Comparison of ENCODE assay signal across 10 mouse cellular contexts in the genomic region with DNA sequence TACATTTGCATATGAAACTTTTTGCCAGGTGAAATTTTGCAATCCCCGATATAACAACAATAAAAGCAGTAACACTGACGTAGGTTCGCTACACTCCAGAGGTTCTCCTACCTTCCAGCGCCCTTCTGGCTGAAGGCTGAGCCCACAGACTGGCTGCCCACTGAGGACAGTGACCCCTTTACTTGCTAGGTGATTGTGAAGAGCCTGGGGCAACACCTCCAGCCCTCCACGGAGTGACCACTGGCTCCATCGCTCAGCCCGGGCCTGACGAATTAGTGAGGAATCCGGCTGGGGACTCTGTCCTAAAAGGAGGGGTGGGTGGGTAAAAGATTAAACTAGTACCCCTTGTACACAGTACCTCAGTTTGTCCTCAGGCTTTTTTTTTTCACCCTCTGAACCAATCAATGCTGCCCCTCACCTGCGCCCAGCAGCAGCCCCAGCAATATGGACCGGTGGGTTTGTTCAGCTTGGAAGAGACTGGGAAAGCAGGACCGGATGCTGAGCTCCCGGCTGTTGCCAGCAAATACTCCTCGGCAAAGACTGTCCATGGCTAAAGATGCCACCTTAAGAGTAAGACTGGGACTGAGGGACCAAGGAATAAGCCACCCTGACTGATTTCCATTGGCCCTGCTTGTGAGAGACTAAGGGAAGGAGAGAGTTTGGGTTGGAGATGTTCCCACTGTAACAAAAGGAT. TPM values are rescaled to one million over a fixed set of nuclear protein-coding genes. Genes with fewer than 3 reads are reported as not detected.
A peak's percentile ranks its signal among the peaks of the same experiment; 100 is the strongest.
DNase-seq lines count a peak whose midpoint lies in the region; ATAC-seq lines count a peak whose summit lies in the region.
"Had no signal": no experiment of that assay in that cellular context is flagged by ENCODE, and none has a peak within 500 bp of the region (broad histone marks: within the 10 kb centered on the region; RNA-seq: fewer than 3 reads in every experiment).

No protein-coding gene starts in this region.

- H3K4me1 ChIP-seq in forebrain, embryonic 11.5 days (replicated peaks; ENCODE audit: control insufficient read depth, insufficient read depth, low read length), result peaks cover 11% of the 10 kb centered on the region; the same call in 1 of the 2 replicates
- peaks cover 18% of the 10 kb centered on the region for H3K4me1 ChIP-seq in forebrain, embryonic 16.5 days (replicated peaks; ENCODE audit: control insufficient read depth, insufficient read depth, low read length)
- H3K4me1 ChIP-seq in kidney, embryonic 15.5 days, result peaks cover 23% of the 10 kb centered on the region

- H3K4me3 ChIP-seq in forebrain, embryonic 11.5 days (ENCODE audit: low read depth, low read length), result no peak overlapping the region
- no peak overlapping the region for H3K4me3 ChIP-seq in forebrain, embryonic 16.5 days (replicated peaks; ENCODE audit: low read length)
- peak overlapping the region; percentile 63; the same call in 1 of the 2 replicates for H3K4me3 ChIP-seq in kidney, embryonic 15.5 days (replicated peaks)

- H3K27me3 ChIP-seq in forebrain, embryonic 11.5 days (ENCODE audit: control insufficient read depth, insufficient read depth, low read length), result no peaks in the 10 kb centered on the region
- no peaks in the 10 kb centered on the region for H3K27me3 ChIP-seq in forebrain, embryonic 16.5 days (replicated peaks; ENCODE audit: control insufficient read depth, insufficient read depth, low read length)
- no peaks in the 10 kb centered on the region for H3K27me3 ChIP-seq in kidney, embryonic 15.5 days

- WGBS in forebrain, embryonic 11.5 days, result 94% methylated on average over 14 of the region's 14 CpGs
- 90% methylated on average over 14 of the region's 14 CpGs for WGBS in forebrain, embryonic 16.5 days
- WGBS in kidney, embryonic 15.5 days, result 89% methylated on average over 14 of the region's 14 CpGs

- H3K27ac ChIP-seq in forebrain, embryonic 11.5 days (ENCODE audit: low read depth, low read length), result no peak overlapping the region
- H3K27ac ChIP-seq in forebrain, embryonic 16.5 days (ENCODE audit: low read length), result no peak overlapping the region
- no peak overlapping the region for H3K27ac ChIP-seq in kidney, embryonic 15.5 days

- peaks cover 10% of the 10 kb centered on the region; the same call in 1 of the 2 replicates for H3K36me3 ChIP-seq in forebrain, embryonic 11.5 days (ENCODE audit: control insufficient read depth, insufficient read depth, low read length)
- H3K36me3 ChIP-seq in forebrain, embryonic 16.5 days (ENCODE audit: control insufficient read depth, insufficient read depth), result peaks cover 20% of the 10 kb centered on the region
- peaks cover 74% of the 10 kb centered on the region for H3K36me3 ChIP-seq in kidney, embryonic 15.5 days

- no peaks in the 10 kb centered on the region for H3K9me3 ChIP-seq in forebrain, embryonic 11.5 days (ENCODE audit: control insufficient read depth, low read length)
- no peaks in the 10 kb centered on the region for H3K9me3 ChIP-seq in forebrain, embryonic 16.5 days (ENCODE audit: control insufficient read depth, low read length)
- H3K9me3 ChIP-seq in kidney, embryonic 15.5 days (replicated peaks), result no peaks in the 10 kb centered on the region

- H3K4me2 ChIP-seq in forebrain, embryonic 11.5 days (ENCODE audit: low read depth, low read length, severe bottlenecking), result peak overlapping the region; percentile 88; the same call in 1 of the 2 replicates
- no peak overlapping the region for H3K4me2 ChIP-seq in forebrain, embryonic 16.5 days (ENCODE audit: low read length)
- peak overlapping the region; percentile 80; the same call in 1 of the 2 replicates for H3K4me2 ChIP-seq in kidney, embryonic 15.5 days

- no peak overlapping the region for H3K9ac ChIP-seq in forebrain, embryonic 11.5 days (ENCODE audit: low read length)
- no peak overlapping the region for H3K9ac ChIP-seq in forebrain, embryonic 16.5 days (replicated peaks; ENCODE audit: low read depth, low read length)
- no peak overlapping the region for H3K9ac ChIP-seq in kidney, embryonic 15.5 days

- no peak for ATAC-seq in forebrain, embryonic 11.5 days (replicated peaks; ENCODE audit: low FRiP score)
- ATAC-seq in forebrain, embryonic 16.5 days, result no peak
- ATAC-seq in kidney, embryonic 15.5 days (replicated peaks; ENCODE audit: low FRiP score), result no peak
- ATAC-seq: CD4-positive, CD25-positive, alpha-beta regulatory T cell, adult 4 months had no signal

- DNase-seq in forebrain, embryonic 11.5 days (ENCODE audit: low spot score), result peak; percentile 47
- no peak for DNase-seq in kidney, adult 18-20 months
- DNase-seq in thymus, postnatal 14 days, result peak; percentile 3
- DNase-seq in thymus, postnatal 36 days, result no peak
- DNase-seq in ovary, postnatal 14 days (ENCODE audit: low spot score), result no peak
- DNase-seq in left cerebral cortex, adult 11 months (ENCODE audit: low spot score), result no peak
- DNase-seq: lung, postnatal 10 days had no signal

RNA-seq across cellular contexts. Expression of gene Ppox, which starts 1.8 kb away (rescaled TPM):
- 66.3 and 67.6 TPM in 2 replicates for polyA plus RNA-seq in forebrain, embryonic 11.5 days (2014; fragmentation: Nextera tagmentation; extraction: Ambion mirVana)
- 47.6 and 49.2 TPM in 2 replicates for polyA plus RNA-seq in forebrain, embryonic 16.5 days (2015; fragmentation: Nextera tagmentation; extraction: Ambion mirVana)
- polyA plus RNA-seq in kidney, embryonic 15.5 days (2015; fragmentation: Nextera tagmentation; extraction: Ambion mirVana), result 63.0 and 65.4 TPM in 2 replicates

RNA-seq across cellular contexts. Expression of gene Usp21, which starts 8.6 kb away (rescaled TPM):
- 110 and 114 TPM in 2 replicates for polyA plus RNA-seq in forebrain, embryonic 11.5 days (2014; fragmentation: Nextera tagmentation; extraction: Ambion mirVana)
- polyA plus RNA-seq in forebrain, embryonic 16.5 days (2015; fragmentation: Nextera tagmentation; extraction: Ambion mirVana), result 126 and 130 TPM in 2 replicates
- polyA plus RNA-seq in kidney, embryonic 15.5 days (2015; fragmentation: Nextera tagmentation; extraction: Ambion mirVana), result 87.7 and 97.8 TPM in 2 replicates

RNA-seq across cellular contexts. Expression of gene B4galt3, which starts 9.0 kb away (rescaled TPM):
- polyA plus RNA-seq in forebrain, embryonic 11.5 days (2014; fragmentation: Nextera tagmentation; extraction: Ambion mirVana), result 72.3 and 75.5 TPM in 2 replicates
- polyA plus RNA-seq in forebrain, embryonic 16.5 days (2015; fragmentation: Nextera tagmentation; extraction: Ambion mirVana), result 111 and 114 TPM in 2 replicates
- polyA plus RNA-seq in kidney, embryonic 15.5 days (2015; fragmentation: Nextera tagmentation; extraction: Ambion mirVana), result 80.4 and 94.3 TPM in 2 replicates

RNA-seq across cellular contexts. Expression of gene Ufc1, which starts 15.7 kb away (rescaled TPM):
- 92.4 and 97.5 TPM in 2 replicates for polyA plus RNA-seq in forebrain, embryonic 11.5 days (2014; fragmentation: Nextera tagmentation; extraction: Ambion mirVana)
- 93.5 and 102 TPM in 2 replicates for polyA plus RNA-seq in forebrain, embryonic 16.5 days (2015; fragmentation: Nextera tagmentation; extraction: Ambion mirVana)
- polyA plus RNA-seq in kidney, embryonic 15.5 days (2015; fragmentation: Nextera tagmentation; extraction: Ambion mirVana), result 106 and 118 TPM in 2 replicates

RNA-seq across cellular contexts. Expression of gene Ndufs2, which starts 28.0 kb away (rescaled TPM):
- polyA plus RNA-seq in forebrain, embryonic 11.5 days (2014; fragmentation: Nextera tagmentation; extraction: Ambion mirVana), result 257 and 264 TPM in 2 replicates
- 212 and 232 TPM in 2 replicates for polyA plus RNA-seq in forebrain, embryonic 16.5 days (2015; fragmentation: Nextera tagmentation; extraction: Ambion mirVana)
- 276 and 283 TPM in 2 replicates for polyA plus RNA-seq in kidney, embryonic 15.5 days (2015; fragmentation: Nextera tagmentation; extraction: Ambion mirVana)

Comparison
In these comparisons a context has a peak if more than half of its experiments do, and no peak if none do; other contexts are left out.
1. DNase-seq: peak in forebrain, embryonic 11.5 days (single experiment) and thymus, postnatal 14 days (single experiment); none in kidney, adult 18-20 months (single experiment), thymus, postnatal 36 days (0 of 2), ovary, postnatal 14 days (single experiment) and left cerebral cortex, adult 11 months (single experiment).